Mouse (Mus musculus) kidney, postnatal 14 days (tissue): Measurements from ENCODE around the gene Tmem59.

Source experiments
- DNase-seq: peaks from one replicate; pipeline ENCODE4 v3.0.0; 2022; ENCODE audit warnings: mixed read lengths

The Tmem59 gene

GRCm38 (mm10) chr4:107178182-107178829 is at the start of gene Tmem59:
TSS of gene Tmem59 (plus strand) at chr4:107178399.
- DNase-seq = peak; percentile 99

- DNase-seq = no peak
Measured at GRCm38 (mm10) chr4:107129373-107129772, 48.8 kb upstream of the Tmem59 start.

- DNase-seq = peak; percentile 31
Measured at GRCm38 (mm10) chr4:107130534-107130933, 47.7 kb upstream of the Tmem59 start.

GRCm38 (mm10) chr4:107134891-107135290 is 43.3 kb upstream of the Tmem59 start:
- DNase-seq = no peak

GRCm38 (mm10) chr4:107135663-107136062 is 42.5 kb upstream of the Tmem59 start:
- DNase-seq = no peak

GRCm38 (mm10) chr4:107136531-107136930 is 41.7 kb upstream of the Tmem59 start:
- DNase-seq = peak; percentile 57

- DNase-seq = no peak
Measured at GRCm38 (mm10) chr4:107138948-107139835, 39.0 kb upstream of the Tmem59 start.

- peak; percentile 64 for DNase-seq
Measured at GRCm38 (mm10) chr4:107139836-107140631, 38.2 kb upstream of the Tmem59 start.

GRCm38 (mm10) chr4:107143511-107143910 is 34.7 kb upstream of the Tmem59 start:
- DNase-seq = no peak

- no peak for DNase-seq
Measured at GRCm38 (mm10) chr4:107150991-107151390, 27.2 kb upstream of the Tmem59 start.

GRCm38 (mm10) chr4:107152571-107152970 is 25.6 kb upstream of the Tmem59 start:
- no peak for DNase-seq

GRCm38 (mm10) chr4:107156983-107157401 is 21.2 kb upstream of the Tmem59 start:
- peak; percentile 61 for DNase-seq

GRCm38 (mm10) chr4:107159166-107159773 is 18.9 kb upstream of the Tmem59 start:
- no peak for DNase-seq

- no peak for DNase-seq
Measured at GRCm38 (mm10) chr4:107160181-107160580, 18.0 kb upstream of the Tmem59 start.

- DNase-seq = no peak
Measured at GRCm38 (mm10) chr4:107163341-107163740, 14.9 kb upstream of the Tmem59 start.

- peak; percentile 81 for DNase-seq
Measured at GRCm38 (mm10) chr4:107163756-107164587, 14.2 kb upstream of the Tmem59 start.

GRCm38 (mm10) chr4:107166700-107167099 is 11.5 kb upstream of the Tmem59 start:
- no peak for DNase-seq

GRCm38 (mm10) chr4:107167798-107168197 is 10.4 kb upstream of the Tmem59 start:
- DNase-seq = no peak

- no peak for DNase-seq
Measured at GRCm38 (mm10) chr4:107177506-107177905, 693 bp upstream of the Tmem59 start.

- peak; percentile 65 for DNase-seq
Measured at GRCm38 (mm10) chr4:107178830-107179490, 761 bp downstream of the Tmem59 start, which contains the start of gene Tceanc2. TSS of gene Tceanc2 (minus strand) at chr4:107179116.

GRCm38 (mm10) chr4:107179561-107179960 is 1.4 kb downstream of the Tmem59 start:
- DNase-seq = no peak
